1 mouse cellular context compared by ENCODE assay signal in genomic region chr8:70181903-70182252, GRCm38 (mm10).
A peak's percentile ranks its signal among the peaks of the same experiment; 100 is the strongest.
TF ChIP-seq lines count a peak whose summit lies in the region.

No protein-coding gene starts in this region.

TF ChIP-seq in myocyte, 11 proteins besides CTCF, POLR2A, EP300 and RAD21 (continued from another document):
- TF ChIP-seq SRF (IDR thresholded peaks at IDR 0.05; ENCODE audit: control insufficient read depth, insufficient read length, low read depth): no peak
- no peak for TF ChIP-seq E2F4 (IDR thresholded peaks at IDR 0.05; ENCODE audit: insufficient read depth)
- peak in 2 of 3 experiments; percentile 94 to 97 for TF ChIP-seq MYOD1 (IDR thresholded peaks at IDR 0.05; ENCODE audit: control insufficient read depth in 1 of 3, insufficient read length in 2 of 3, low read depth in 2 of 3)
- peak; percentile 33 for TF ChIP-seq TCF12 (IDR thresholded peaks at IDR 0.05; ENCODE audit: insufficient read depth, poor library complexity, severe bottlenecking)
- no peak for TF ChIP-seq USF1 (IDR thresholded peaks at IDR 0.05; ENCODE audit: low read depth)
- TF ChIP-seq CEBPB (IDR thresholded peaks at IDR 0.05; ENCODE audit: insufficient read depth, poor library complexity, severe bottlenecking): no peak
- TF ChIP-seq POLR2AphosphoS2 (IDR thresholded peaks at IDR 0.05; ENCODE audit: insufficient read length, low read depth): no peak
- peak; percentile 55 to 98 (median 95) for TF ChIP-seq MYOG (IDR thresholded peaks at IDR 0.05; ENCODE audit: control insufficient read depth in 1 of 3, insufficient read depth in 1 of 3, insufficient read length in 2 of 3, low read depth in 2 of 3)
- no peak for TF ChIP-seq MAX (IDR thresholded peaks at IDR 0.05; ENCODE audit: low read depth)
- peak; percentile 90 for TF ChIP-seq TCF3 (IDR thresholded peaks at IDR 0.05; ENCODE audit: insufficient read length, low read depth)
